Mouse (Mus musculus) ES-Bruce4 (cell line): ENCODE measurements around the gene Cwh43. TPM values are rescaled to one million over a fixed set of nuclear protein-coding genes. Genes with fewer than 3 reads are reported as not detected.

Source experiments
- H3K27ac ChIP-seq: 2 replicates; pipeline ENCODE4 v1.5.1; 2012; ENCODE audit warnings: low read length, inconsistent platforms; ENCODE audit not compliant: insufficient read depth
- H3K27me3 ChIP-seq: 2 replicates; pipeline ENCODE4 v1.6.1; 2012; ENCODE audit warnings: mild to moderate bottlenecking, low read length, inconsistent platforms; ENCODE audit not compliant: control insufficient read depth, poor library complexity, insufficient read depth, severe bottlenecking
- H3K36me3 ChIP-seq: 2 replicates; pipeline ENCODE4 v1.6.1; 2012; ENCODE audit warnings: inconsistent platforms, mild to moderate bottlenecking, low read length, moderate library complexity; ENCODE audit not compliant: control insufficient read depth, poor library complexity, insufficient read depth, severe bottlenecking
- H3K4me1 ChIP-seq: one replicate; pipeline ENCODE4 v1.8.1; 2011; ENCODE audit warnings: low read length; ENCODE audit not compliant: control insufficient read depth, insufficient read depth
- H3K4me3 ChIP-seq: 2 replicates; pipeline ENCODE4 v1.5.1; 2011; ENCODE audit warnings: low read depth, mild to moderate bottlenecking, low read length
- H3K9ac ChIP-seq: 2 replicates; pipeline ENCODE4 v1.6.1; 2012; ENCODE audit warnings: low read depth, mild to moderate bottlenecking, inconsistent platforms; ENCODE audit not compliant: poor library complexity, severe bottlenecking
- H3K9me3 ChIP-seq: replicated peaks from 2 replicates; pipeline ENCODE4 v1.6.1; 2012; ENCODE audit warnings: mild to moderate bottlenecking, low read length, inconsistent platforms; ENCODE audit not compliant: control insufficient read depth, poor library complexity, insufficient read depth, severe bottlenecking
- CTCF ChIP-seq: IDR thresholded peaks from one replicate; pipeline ENCODE4 v1.8.1; 2011; ENCODE audit warnings: low read depth, low read length
- EP300 ChIP-seq: IDR thresholded peaks from 2 replicates; pipeline ENCODE4 v1.6.1; 2011; ENCODE audit warnings: low read depth, low read length; ENCODE audit not compliant: insufficient read depth
- POLR2A ChIP-seq: IDR thresholded peaks from one replicate; pipeline ENCODE4 v1.8.1; 2011; ENCODE audit warnings: low read length; ENCODE audit not compliant: insufficient read depth
- polyA plus RNA-seq: library from polyadenylated mRNA; stranded (reverse); fragments of >200 nt; gene quantifications from 2 replicates; pipeline ENCODE4 v1.2.4, GENCODE M21; 2011; ENCODE audit warnings: low read depth; ENCODE audit not compliant: missing spikeins, insufficient read depth, insufficient read length

Cwh43 gene
- polyA plus RNA-seq, 1 experiment, result not detected

DNA sequence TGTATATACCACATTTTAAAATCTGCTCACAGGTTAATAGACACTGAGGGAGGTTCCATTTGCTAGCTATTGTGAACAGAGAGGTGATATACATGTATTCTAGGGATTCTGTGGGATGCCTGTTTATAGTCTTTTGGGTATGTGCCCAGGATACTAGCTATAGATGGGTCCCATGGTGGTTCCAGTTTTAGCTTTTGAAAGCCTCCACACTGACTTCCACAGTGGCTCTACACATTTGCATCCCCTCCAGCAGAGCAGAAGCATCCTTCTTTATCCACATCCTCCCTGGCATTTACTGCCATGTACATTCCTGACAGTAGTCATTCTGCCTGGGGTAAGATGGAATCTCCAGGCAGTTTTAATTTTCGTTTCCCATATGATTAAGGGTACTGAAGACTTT, 44.4 kb downstream of the Cwh43 start:
- Histone ChIP-seq H3K36me3 (no peaks in the 10 kb centered on the region), H3K4me1 (no peaks in the 10 kb centered on the region), H3K4me3 (no peak overlapping the region), H3K27ac (no peak overlapping the region), H3K9ac (no peak overlapping the region), H3K27me3 (no peaks in the 10 kb centered on the region), H3K9me3 (no peaks in the 10 kb centered on the region)
- TF ChIP-seq EP300 (no peak), POLR2A (no peak), CTCF (no peak)

DNA sequence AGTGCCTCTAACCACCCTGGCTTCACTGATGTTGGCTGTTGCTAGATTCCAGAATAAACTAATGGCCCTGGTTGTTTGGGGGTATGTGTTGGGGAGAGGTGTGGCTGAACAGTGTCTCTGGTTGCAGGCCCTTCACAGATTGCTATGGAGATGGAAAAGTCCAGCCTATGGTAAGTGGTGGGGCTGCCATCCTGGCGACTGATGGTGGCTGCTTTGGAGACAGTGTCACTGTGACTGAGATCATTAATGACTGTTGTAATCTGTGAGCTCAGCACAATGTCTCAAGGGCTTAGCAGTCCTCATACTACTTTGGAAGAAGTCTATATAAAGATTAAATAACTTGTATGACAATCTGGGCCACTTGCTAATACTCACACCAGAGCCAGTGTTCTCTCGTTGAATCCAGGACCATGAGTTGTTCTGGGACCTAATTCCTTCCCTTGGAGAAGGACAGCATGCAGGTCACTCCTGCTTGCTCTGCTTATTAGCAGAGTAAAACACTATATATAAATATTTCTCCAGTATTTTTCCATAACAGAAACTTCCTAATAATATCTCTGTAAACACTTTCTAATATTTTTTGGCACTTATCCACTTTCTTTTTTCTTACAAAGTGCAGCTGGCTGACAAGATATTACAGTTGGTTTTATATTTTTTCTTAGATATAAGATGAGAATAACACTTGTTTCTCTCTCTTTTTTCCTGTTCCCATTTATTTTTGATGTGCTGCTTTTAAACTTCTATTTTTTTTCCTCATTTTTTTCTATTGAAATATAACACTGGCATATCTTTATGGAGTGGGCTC, 48.8 kb downstream of the Cwh43 start:
- H3K36me3 ChIP-seq, result no peaks in the 10 kb centered on the region
- H3K9me3 ChIP-seq, result no peaks in the 10 kb centered on the region
- no peak overlapping the region for H3K9ac ChIP-seq
- no peak overlapping the region for H3K27ac ChIP-seq
- no peaks in the 10 kb centered on the region for H3K27me3 ChIP-seq
- TF ChIP-seq EP300 (no peak), CTCF (no peak), POLR2A (no peak)
- no peak overlapping the region for H3K4me3 ChIP-seq
- H3K4me1 ChIP-seq, result no peaks in the 10 kb centered on the region

DNA sequence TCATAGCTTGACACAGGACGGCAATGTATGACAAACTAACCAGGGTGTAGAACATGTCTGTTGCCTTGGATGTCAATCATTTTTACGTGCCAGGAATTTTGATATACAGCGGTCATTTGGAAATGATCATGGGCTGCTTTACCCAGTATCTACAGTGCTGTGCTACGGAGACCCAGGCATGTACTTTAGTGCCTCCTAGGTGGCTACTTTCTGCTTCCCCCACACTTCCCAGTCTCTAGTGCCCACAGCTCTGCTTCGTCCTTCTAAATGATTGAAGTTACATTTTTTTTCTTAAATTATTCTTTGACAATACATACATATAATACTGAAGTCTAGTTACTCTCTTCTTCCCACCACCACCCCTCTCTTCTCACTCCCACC, 49.4 kb downstream of the Cwh43 start:
- no peak for TF ChIP-seq CTCF
- no peak for TF ChIP-seq POLR2A
- TF ChIP-seq EP300, result no peak
- no peaks in the 10 kb centered on the region for H3K36me3 ChIP-seq
- H3K27me3 ChIP-seq, result no peaks in the 10 kb centered on the region
- H3K4me1 ChIP-seq, result no peaks in the 10 kb centered on the region
- H3K27ac ChIP-seq, result no peak overlapping the region
- no peak overlapping the region for H3K9ac ChIP-seq
- no peaks in the 10 kb centered on the region for H3K9me3 ChIP-seq
- H3K4me3 ChIP-seq, result no peak overlapping the region

DNA sequence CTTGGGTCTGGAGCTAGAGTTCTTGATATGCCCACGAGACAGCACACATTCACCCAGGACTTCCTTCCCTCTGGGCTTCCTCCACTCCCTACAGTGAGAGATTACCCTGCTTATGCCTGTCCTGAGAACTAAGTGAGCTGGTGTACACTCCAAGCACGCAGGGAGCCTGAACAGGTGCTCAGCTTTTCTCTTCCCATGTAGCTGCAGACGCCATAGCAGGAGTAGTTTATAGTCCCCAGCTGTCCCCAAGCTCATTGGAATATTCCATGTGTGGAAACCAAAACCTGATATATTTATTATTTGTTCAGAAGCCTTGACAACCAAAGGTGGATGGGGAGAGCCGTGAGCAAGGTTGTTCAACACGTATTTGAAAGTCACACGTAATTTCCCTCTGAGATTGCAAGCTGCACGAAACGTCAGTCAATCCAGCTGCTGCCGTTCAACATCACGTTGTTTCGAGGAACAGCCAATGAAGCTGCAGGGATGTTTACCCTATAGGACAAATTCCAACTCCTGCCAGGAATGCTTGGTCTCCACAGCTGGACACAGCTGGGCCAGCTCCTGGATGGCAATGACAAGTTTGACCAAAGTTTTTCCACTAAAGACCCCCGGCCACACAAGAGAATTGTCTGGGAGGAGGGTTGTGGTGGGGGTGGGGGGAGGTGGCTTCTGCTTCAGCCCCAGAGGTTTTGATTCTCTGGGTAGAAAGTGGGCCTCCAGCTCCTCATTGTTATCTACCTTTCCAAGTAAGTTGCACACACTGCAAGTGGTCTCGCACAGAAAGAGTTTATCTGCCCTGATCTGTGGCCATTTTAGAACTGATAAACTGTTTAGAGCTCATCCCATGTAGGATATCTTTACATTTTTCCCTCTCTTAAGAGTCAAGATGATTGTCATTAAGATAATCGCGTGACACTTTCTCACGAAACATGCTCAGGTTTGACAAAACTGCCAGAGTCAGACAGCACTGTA, 62.9 kb downstream of the Cwh43 start:
- no peak for TF ChIP-seq EP300
- TF ChIP-seq POLR2A, result no peak
- TF ChIP-seq CTCF, result no peak
- no peak overlapping the region for H3K27ac ChIP-seq
- no peaks in the 10 kb centered on the region for H3K36me3 ChIP-seq
- no peaks in the 10 kb centered on the region for H3K27me3 ChIP-seq
- H3K4me3 ChIP-seq, result no peak overlapping the region
- no peaks in the 10 kb centered on the region for H3K4me1 ChIP-seq
- peaks cover 10% of the 10 kb centered on the region for H3K9me3 ChIP-seq
- H3K9ac ChIP-seq, result no peak overlapping the region

DNA sequence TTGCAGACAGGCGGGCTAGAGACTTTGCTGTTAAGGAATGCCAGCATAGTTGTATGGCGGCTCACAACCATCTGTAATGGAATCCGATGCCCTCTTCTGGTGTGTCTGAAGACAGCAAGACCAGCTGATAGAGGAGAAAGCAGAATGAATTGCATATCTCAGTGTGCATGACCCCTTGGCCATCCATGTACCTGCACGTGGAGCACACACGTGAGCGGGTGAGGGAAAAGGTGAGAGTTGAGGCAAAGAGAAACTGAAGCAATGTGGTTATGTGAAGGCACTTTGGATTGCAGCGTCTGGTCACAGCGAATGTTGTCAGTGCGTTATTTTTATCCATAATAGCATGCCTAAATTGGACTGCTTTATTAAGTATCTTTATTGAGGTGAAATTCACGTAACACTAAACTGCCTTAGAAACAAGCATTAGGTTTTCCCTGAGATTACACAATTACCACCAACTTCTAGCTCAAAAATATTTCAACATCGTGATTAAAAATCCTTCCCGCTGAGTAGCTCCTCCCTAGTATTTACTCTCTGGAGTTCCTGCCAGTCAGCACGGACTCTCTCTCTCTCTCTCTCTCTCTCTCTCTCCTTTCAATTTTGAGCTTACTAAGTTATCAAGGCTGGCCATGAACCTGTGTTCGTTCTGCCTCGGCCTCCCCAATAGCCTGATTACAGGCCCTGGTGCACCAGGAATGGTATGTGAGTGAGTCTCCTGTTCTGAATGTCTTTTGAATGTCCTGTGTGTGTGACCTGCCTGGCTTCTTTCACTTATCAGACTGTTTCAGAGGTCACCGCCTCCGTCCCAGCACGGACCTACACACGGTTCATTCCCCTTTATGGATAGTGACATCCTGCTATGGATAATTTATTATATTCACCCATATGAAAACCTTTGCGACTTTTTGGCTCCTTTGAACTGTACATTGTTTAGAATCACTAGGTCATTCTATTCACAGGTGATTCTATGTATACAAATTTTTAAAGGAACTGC, 68.8 kb downstream of the Cwh43 start:
- H3K9ac ChIP-seq, result no peak overlapping the region
- H3K36me3 ChIP-seq, result no peaks in the 10 kb centered on the region
- H3K27ac ChIP-seq, result no peak overlapping the region
- H3K4me1 ChIP-seq, result no peaks in the 10 kb centered on the region
- H3K27me3 ChIP-seq, result no peaks in the 10 kb centered on the region
- no peaks in the 10 kb centered on the region for H3K9me3 ChIP-seq
- TF ChIP-seq EP300, result no peak
- TF ChIP-seq POLR2A, result no peak
- no peak for TF ChIP-seq CTCF
- H3K4me3 ChIP-seq, result no peak overlapping the region
